Mouse (Mus musculus): ENCODE data around the gene Tmem95. TPM values are rescaled to one million over a fixed set of nuclear protein-coding genes. Genes with fewer than 3 reads are reported as not detected.

Gene Tmem95
- total and polyA plus RNA-seq, 3 experiments = not detected

DNA sequence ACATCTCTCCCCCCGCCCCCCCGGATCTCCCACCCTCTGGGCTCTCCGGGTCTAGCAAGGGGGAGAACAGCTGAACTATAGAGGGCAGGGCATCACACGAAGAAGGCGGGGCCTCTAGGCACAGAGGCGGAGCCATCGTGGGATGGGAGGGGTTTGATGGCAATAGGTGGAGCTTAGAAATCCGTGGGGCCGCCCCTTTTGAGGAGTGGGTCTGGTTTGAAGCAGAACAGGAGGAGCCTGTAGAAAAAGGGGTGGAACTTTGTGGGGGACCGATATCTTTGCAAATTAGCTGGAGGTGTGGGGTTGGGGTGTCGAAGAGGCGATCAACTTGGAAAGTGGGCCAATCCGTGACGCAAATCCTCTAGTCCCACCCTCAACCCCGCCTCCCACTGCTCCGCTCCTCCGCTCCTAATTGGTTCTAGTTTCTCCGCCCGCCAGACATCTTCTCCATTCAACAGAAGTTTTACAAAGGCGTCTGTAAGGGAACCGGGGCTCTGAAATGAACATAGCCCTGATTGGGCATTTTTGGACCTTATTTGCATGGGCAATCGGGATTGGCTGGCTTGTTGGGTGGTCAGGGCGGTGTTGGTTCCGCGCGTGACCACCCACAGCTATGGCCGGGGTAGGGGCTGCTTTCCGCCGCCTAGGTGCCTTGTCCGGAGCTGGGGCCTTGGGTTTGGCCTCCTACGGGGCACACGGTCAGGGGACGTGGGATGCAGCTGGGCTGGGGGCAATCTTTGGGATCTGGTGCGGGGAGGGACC lies 39.7 kb downstream of the Tmem95 start, which contains the start of gene Tmem256 (continued):
- TF ChIP-seq JUN (IDR thresholded peaks at IDR 0.05; ENCODE audit: insufficient read depth, low read depth, low read length) = no peak
- no peak for TF ChIP-seq CTCF (conservative IDR thresholded peaks at IDR 0.05 in 1 of 2, IDR thresholded peaks at IDR 0.05 in 1 of 2; ENCODE audit: low read depth in 2 of 2, low read length in 2 of 2)
- TF ChIP-seq SIN3A (IDR thresholded peaks at IDR 0.05; ENCODE audit: low read length) = peak; percentile 85
- TF ChIP-seq MYC (IDR thresholded peaks at IDR 0.05; ENCODE audit: low read depth, low read length) = 0 out of 2 replicates have a peak, but pooled peaks have one; percentile 38
- peak; percentile 83; the same call in 1 of the 2 replicates for TF ChIP-seq E2F4 (IDR thresholded peaks at IDR 0.05; ENCODE audit: insufficient replicate concordance, low read depth, low read length)
- peak; percentile 25; the same call in 1 of the 2 replicates for TF ChIP-seq MAZ (IDR thresholded peaks at IDR 0.05; ENCODE audit: low read depth, low read length)
- no peak; the same call in 1 of the 2 replicates for TF ChIP-seq JUND (conservative IDR thresholded peaks at IDR 0.05; ENCODE audit: low read depth, low read length)
- TF ChIP-seq HCFC1 (IDR thresholded peaks at IDR 0.05; ENCODE audit: low read depth, low read length) = peak; percentile 85
- TF ChIP-seq POLR2AphosphoS2 (IDR thresholded peaks at IDR 0.05; ENCODE audit: low read depth, low read length) = peak; percentile 77; the same call in 1 of the 2 replicates
- no peak; the same call in 1 of the 2 replicates for TF ChIP-seq IRF4 (IDR thresholded peaks at IDR 0.05; ENCODE audit: low read depth, low read length)
- no peak for TF ChIP-seq ETS1 (conservative IDR thresholded peaks at IDR 0.05; ENCODE audit: low read depth, low read length)
- TF ChIP-seq CHD1 (IDR thresholded peaks at IDR 0.05; ENCODE audit: low read depth, low read length) = no peak
- TF ChIP-seq ELF1 (IDR thresholded peaks at IDR 0.05; ENCODE audit: low read depth, low read length) = peak; percentile 67
- peak; percentile 93 for TF ChIP-seq CHD2 (IDR thresholded peaks at IDR 0.05; ENCODE audit: low read length)
- peak; percentile 89 for TF ChIP-seq POLR2A (IDR thresholded peaks at IDR 0.05; ENCODE audit: low read depth, low read length)
- TF ChIP-seq KAT2A (IDR thresholded peaks at IDR 0.05; ENCODE audit: insufficient replicate concordance, low read length) = peak; percentile 68; the same call in 1 of the 2 replicates

DNA sequence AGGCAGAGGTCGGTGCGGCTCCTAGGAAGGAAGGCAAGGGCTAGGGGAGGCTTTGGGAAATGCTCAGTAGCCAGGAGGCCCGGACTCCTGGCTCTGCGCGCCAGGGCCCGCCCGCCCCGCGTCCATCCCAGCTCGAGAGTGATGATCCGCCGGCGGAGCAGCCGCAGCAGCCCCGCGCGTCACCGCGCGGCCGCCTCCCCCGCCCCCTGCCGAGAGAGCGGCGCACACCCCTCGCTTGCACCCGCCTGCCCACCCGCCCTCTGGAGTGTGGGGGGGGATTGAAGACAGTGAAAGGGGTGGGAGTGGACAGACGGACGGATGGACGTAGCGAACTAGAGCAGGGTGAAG lies 40.2 kb downstream of the Tmem95 start, which contains the start of gene Nlgn2:
TSS of gene Nlgn2 (minus strand) at position 181 of the 348 bp plus-strand sequence.
- H3K4me3 ChIP-seq (replicated peaks in 1 of 3; ENCODE audit: low read depth in 2 of 3, low read length in 2 of 3, poor library complexity in 1 of 3) = peak within 1 kb of the TSS; percentile 62 to 100 (median 67)
- H3K4me2 ChIP-seq (ENCODE audit: insufficient read depth, low read depth, poor library complexity, severe bottlenecking) = peak within 1 kb of the TSS; percentile 98
- TF ChIP-seq NELFE (IDR thresholded peaks at IDR 0.05; ENCODE audit: low read depth, low read length) (no peak), MAZ (IDR thresholded peaks at IDR 0.05; ENCODE audit: low read depth, low read length) (0 out of 2 replicates have a peak, but pooled peaks have one; percentile 19), POLR2A (IDR thresholded peaks at IDR 0.05; ENCODE audit: low read depth, low read length) (peak; percentile 28; the same call in 1 of the 2 replicates), NRF1 (IDR thresholded peaks at IDR 0.05; ENCODE audit: low read depth, low read length) (peak; percentile 51)
- H3K9me3 ChIP-seq (replicated peaks; ENCODE audit: low read length) = no peaks in the 10 kb centered on the region
- peak within 1 kb of the TSS; percentile 80 for H3K9ac ChIP-seq (ENCODE audit: insufficient read depth, low read depth)
- in situ Hi-C loops (cut with MboI; ENCODE audit: low pct_ligation_motif_present, low pct_unique_long_range_greater_than_20kb, low sequenced_read_pairs) (no loop called here), dilution Hi-C loops (cut with MboI; ENCODE audit: extremely low pct_ligation_motif_present, extremely low pct_unique_long_range_greater_than_20kb, low sequenced_read_pairs) (no loop called here)
- H3K36me3 ChIP-seq (replicated peaks in 1 of 2; ENCODE audit: control insufficient read depth in 1 of 2, insufficient read depth in 1 of 2, low read length in 1 of 2) = peaks cover 3 to 9% of the 10 kb centered on the region in 2 experiments
- no peak within 1 kb of the TSS for H3K27ac ChIP-seq (ENCODE audit: insufficient read depth, low read depth)
- peaks cover 32% of the 10 kb centered on the region for H3K27me3 ChIP-seq (replicated peaks)
- H3K79me2 ChIP-seq (replicated peaks; ENCODE audit: control insufficient read depth, extremely low read depth, insufficient read depth, poor library complexity, severe bottlenecking) = no peaks in the 10 kb centered on the region
- DNase-seq (ENCODE audit: extremely low read depth) = peak; percentile 14
- H3K4me1 ChIP-seq (ENCODE audit: control insufficient read depth in 1 of 2, insufficient read depth in 2 of 2) = peaks cover 10 to 19% of the 10 kb centered on the region in 2 experiments

Data from CH12.LX (cell line).